Mouse (Mus musculus): ENCODE results near the gene Nck2. TPM values are rescaled to one million over a fixed set of nuclear protein-coding genes. Genes with fewer than 3 reads are reported as not detected.

Gene Nck2
- polyA plus RNA-seq, 1 experiment from 2014 or later, result 20.3 TPM

DNA sequence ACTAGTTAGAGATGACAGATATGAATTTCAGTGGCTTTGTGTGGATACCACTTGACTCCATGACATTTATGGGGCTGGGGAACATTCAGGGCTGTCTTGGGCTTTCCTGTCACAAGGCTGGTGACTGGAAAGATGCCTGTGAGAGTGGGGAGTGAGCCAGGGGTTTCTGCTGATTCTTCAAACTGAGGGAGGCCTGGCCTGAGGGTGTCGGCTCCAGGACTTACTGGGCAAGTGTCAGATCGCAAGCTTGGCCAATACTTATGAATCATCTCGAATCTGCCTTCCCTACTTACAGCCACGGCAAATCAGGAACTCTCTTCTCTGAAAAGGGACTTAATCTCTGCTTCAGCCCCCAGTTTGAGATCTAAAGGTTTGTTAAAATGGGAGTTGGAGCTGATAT is 18.3 kb downstream of the Nck2 start:
- H3K4me1 ChIP-seq, result peaks cover 75% of the 10 kb centered on the region
- no peak for ATAC-seq

DNA sequence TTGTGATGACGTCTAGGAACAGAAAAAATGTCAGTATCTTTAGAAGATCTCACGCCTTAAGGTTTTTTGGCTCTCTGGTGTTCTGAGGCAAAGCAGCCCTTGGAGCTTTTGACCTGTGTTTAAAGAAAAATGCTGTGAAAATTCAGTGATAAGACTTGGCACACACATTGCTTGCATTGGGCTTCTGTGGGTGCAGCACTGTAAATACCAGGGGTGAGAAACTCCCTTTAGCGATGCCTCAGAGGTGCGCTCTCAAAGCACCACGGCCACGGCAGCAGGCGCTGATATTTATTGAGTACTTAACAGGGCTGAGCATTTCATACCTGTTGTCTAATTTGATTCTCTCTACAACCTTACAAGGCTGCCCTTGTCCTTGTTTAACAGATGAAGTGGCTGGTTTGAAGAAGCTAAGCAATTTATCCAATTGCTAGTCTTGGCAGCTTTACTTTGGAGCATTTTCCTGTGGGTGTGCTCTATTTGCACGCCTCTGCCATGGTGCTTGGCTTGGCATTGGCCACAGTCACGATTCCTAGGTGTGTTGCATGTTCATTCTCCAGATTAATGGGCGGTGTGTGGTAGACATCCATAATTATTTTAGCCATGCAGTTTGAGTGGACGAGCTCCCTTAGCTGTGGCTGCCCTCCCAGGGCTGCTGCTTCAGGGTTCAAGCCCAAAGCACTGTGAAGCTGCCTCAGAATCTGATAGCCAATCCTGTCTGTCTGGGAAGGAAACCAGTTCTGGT is 19.7 kb downstream of the Nck2 start:
- H3K9ac ChIP-seq, result no peak overlapping the region
- H3K4me3 ChIP-seq, result no peak overlapping the region
- no peaks in the 10 kb centered on the region for H3K27me3 ChIP-seq (replicated peaks)
- H3K9me3 ChIP-seq (replicated peaks), result no peaks in the 10 kb centered on the region
- H3K4me2 ChIP-seq, result no peak overlapping the region
- 76% methylated on average over 11 of the region's 11 CpGs for WGBS (ENCODE audit: insufficient replicate concordance)
- peaks cover 15% of the 10 kb centered on the region for H3K36me3 ChIP-seq
- ATAC-seq, result no peak
- peak overlapping the region; percentile 28; the same call in 1 of the 2 replicates for H3K27ac ChIP-seq
- H3K4me1 ChIP-seq, result peaks cover 77% of the 10 kb centered on the region

More for the DNA sequence above, 18.3 kb downstream of the Nck2 start:
- WGBS (ENCODE audit: insufficient replicate concordance), result 48% methylated on average over 4 of the region's 4 CpGs
- no peak overlapping the region for H3K4me3 ChIP-seq
- no peaks in the 10 kb centered on the region for H3K27me3 ChIP-seq (replicated peaks)
- peaks cover 15% of the 10 kb centered on the region for H3K36me3 ChIP-seq
- H3K27ac ChIP-seq, result no peak overlapping the region; the same call in 1 of the 2 replicates
- no peak overlapping the region for H3K4me2 ChIP-seq
- H3K9ac ChIP-seq, result no peak overlapping the region
- no peaks in the 10 kb centered on the region for H3K9me3 ChIP-seq (replicated peaks)

DNA sequence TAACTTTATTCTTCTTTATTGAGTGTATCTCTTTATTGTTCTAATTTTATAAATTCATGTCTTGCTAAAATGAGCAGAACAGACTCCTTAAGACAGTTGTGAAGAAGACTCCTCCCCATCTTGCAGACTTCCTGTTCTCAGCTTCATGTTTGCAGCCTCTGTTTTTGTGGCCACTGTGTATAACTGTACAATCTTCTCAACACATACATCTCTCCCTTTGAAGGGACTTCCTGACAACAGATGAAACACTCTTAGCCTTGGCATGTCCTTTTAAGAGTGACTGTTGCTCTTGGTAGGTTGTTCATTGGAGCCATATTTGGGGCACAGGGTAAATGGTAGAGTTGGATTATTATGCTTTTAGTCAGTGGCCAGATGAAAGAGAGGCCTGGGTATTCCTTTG is 20.6 kb downstream of the Nck2 start:
- no peak overlapping the region for H3K9ac ChIP-seq
- H3K4me3 ChIP-seq, result no peak overlapping the region
- peaks cover 15% of the 10 kb centered on the region for H3K36me3 ChIP-seq
- H3K9me3 ChIP-seq (replicated peaks), result no peaks in the 10 kb centered on the region
- no peak for ATAC-seq
- no peak overlapping the region for H3K4me2 ChIP-seq
- 0 out of 2 replicates have a peak overlapping the region, but pooled peaks have one; percentile 5 for H3K27ac ChIP-seq
- H3K4me1 ChIP-seq, result peaks cover 81% of the 10 kb centered on the region
- H3K27me3 ChIP-seq (replicated peaks), result no peaks in the 10 kb centered on the region

DNA sequence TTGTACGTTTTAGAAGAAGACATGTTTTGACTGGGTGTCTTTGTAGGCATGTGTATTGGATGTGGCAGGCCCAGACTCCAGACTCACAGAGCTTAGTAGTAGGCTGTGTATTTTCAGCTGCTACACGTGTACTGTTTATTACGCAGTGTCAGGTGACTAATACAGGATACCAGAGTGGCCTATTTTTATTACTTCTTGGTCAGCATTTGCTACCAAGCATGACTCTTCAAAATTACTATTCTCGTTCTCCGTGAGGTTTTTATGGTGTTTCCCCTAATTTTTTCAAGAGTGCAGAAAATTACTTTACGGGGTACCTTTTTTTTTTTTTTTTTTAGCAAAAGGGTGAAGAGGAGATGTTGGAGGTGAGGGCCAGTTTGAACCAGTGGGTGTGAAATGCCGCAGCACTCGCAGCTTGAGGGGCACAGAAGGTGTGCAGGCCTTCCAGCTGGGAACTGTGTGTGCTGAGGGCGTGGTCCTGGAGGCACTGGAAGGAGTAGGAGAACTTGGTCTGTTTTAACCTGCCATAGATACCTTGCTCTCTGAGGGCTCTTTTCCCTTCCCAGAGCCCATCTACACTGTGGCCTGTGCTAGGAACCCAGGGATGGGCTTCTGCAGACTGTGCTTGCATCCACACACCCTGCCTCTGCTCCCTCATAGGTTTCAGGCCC is 21.7 kb downstream of the Nck2 start:
- peaks cover 8% of the 10 kb centered on the region for H3K36me3 ChIP-seq
- H3K4me2 ChIP-seq, result no peak overlapping the region
- H3K27me3 ChIP-seq (replicated peaks), result no peaks in the 10 kb centered on the region
- ATAC-seq, result no peak
- 76% methylated on average over 9 of the region's 9 CpGs for WGBS (ENCODE audit: insufficient replicate concordance)
- no peaks in the 10 kb centered on the region for H3K9me3 ChIP-seq (replicated peaks)
- H3K27ac ChIP-seq, result no peak overlapping the region
- no peak overlapping the region for H3K4me3 ChIP-seq
- H3K9ac ChIP-seq, result no peak overlapping the region
- H3K4me1 ChIP-seq, result peaks cover 86% of the 10 kb centered on the region

DNA sequence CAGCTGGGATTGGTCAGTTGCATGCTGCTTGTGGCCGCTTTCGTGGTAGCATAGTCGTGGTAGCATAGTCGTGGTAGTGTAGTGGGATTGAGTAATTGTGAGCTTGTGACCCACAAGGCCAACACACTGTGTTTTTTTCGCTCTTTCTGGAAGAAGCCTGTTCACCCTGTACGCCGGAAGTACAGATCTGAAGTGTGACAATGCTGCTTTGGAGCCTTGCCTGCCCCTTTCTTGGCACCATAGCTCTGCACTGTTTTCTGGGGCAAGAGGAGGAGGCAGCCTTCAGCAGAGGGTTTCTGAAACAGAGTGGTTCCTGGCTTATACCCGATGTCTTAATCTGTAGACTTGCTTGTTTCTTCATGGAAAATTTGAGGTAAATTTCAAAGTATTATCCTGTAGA is 23.3 kb downstream of the Nck2 start:
- Histone ChIP-seq H3K27me3 (replicated peaks) (no peaks in the 10 kb centered on the region), H3K27ac (peak overlapping the region; percentile 21; the same call in 1 of the 2 replicates), H3K4me2 (no peak overlapping the region), H3K9ac (no peak overlapping the region), H3K4me3 (no peak overlapping the region), H3K4me1 (peaks cover 93% of the 10 kb centered on the region), H3K9me3 (replicated peaks) (no peaks in the 10 kb centered on the region), H3K36me3 (no peaks in the 10 kb centered on the region; the same call in 1 of the 2 replicates)
- 58% methylated on average over 8 of the region's 8 CpGs for WGBS (ENCODE audit: insufficient replicate concordance)
- no peak for ATAC-seq

DNA sequence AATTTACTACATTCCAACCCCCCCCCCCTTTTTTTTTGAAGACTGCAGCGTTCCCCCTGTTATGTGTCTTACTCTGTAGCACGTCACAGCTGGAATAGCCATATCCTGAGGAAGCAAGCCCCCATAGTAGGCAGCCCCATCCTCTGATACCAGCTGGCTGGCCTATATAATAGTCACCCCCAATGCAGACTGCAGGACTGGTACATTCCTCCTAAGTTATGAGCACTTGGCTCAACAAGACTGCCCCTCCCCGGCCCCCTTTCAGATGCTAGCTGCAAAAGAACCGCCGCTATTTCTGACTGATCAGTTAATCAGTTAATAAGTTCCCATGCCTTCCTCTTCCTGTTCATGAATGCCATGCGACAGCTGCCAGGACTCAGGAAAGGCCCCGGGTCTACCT is 23.8 kb downstream of the Nck2 start:
- peaks cover 93% of the 10 kb centered on the region for H3K4me1 ChIP-seq
- H3K27me3 ChIP-seq (replicated peaks), result no peaks in the 10 kb centered on the region
- no peak overlapping the region for H3K4me2 ChIP-seq
- no peak overlapping the region for H3K4me3 ChIP-seq
- no peaks in the 10 kb centered on the region for H3K9me3 ChIP-seq (replicated peaks)
- H3K27ac ChIP-seq, result no peak overlapping the region
- H3K36me3 ChIP-seq, result no peaks in the 10 kb centered on the region; the same call in 1 of the 2 replicates
- WGBS (ENCODE audit: insufficient replicate concordance), result 35% methylated on average over 7 of the region's 7 CpGs
- no peak for ATAC-seq
- no peak overlapping the region for H3K9ac ChIP-seq

DNA sequence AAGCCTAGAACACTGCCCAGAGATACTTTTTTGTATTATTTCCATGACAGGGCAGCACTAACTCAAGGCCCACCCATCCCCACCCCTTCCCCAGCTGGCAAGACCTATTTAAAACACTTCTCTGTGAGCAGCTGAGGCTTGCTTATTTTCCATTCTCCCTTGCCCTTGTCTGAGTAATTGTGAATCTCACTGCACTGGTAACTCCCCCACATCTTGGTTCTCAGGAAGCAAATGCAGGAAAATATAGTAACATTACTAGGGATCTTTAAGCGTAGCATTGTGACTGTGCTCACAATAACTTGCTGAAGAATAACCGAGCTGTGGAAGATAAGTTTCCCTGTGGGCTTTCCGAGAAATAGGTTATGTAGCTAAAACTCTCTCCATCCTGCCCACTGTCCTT is 24.6 kb downstream of the Nck2 start:
- 59% methylated on average over 3 of the region's 3 CpGs for WGBS (ENCODE audit: insufficient replicate concordance)
- H3K27ac ChIP-seq, result no peak overlapping the region
- no peak for ATAC-seq
- no peaks in the 10 kb centered on the region for H3K27me3 ChIP-seq (replicated peaks)
- no peak overlapping the region for H3K4me2 ChIP-seq
- H3K4me3 ChIP-seq, result no peak overlapping the region
- H3K36me3 ChIP-seq, result no peaks in the 10 kb centered on the region; the same call in 1 of the 2 replicates
- no peak overlapping the region for H3K9ac ChIP-seq
- H3K4me1 ChIP-seq, result peaks cover 93% of the 10 kb centered on the region
- H3K9me3 ChIP-seq (replicated peaks), result no peaks in the 10 kb centered on the region

DNA sequence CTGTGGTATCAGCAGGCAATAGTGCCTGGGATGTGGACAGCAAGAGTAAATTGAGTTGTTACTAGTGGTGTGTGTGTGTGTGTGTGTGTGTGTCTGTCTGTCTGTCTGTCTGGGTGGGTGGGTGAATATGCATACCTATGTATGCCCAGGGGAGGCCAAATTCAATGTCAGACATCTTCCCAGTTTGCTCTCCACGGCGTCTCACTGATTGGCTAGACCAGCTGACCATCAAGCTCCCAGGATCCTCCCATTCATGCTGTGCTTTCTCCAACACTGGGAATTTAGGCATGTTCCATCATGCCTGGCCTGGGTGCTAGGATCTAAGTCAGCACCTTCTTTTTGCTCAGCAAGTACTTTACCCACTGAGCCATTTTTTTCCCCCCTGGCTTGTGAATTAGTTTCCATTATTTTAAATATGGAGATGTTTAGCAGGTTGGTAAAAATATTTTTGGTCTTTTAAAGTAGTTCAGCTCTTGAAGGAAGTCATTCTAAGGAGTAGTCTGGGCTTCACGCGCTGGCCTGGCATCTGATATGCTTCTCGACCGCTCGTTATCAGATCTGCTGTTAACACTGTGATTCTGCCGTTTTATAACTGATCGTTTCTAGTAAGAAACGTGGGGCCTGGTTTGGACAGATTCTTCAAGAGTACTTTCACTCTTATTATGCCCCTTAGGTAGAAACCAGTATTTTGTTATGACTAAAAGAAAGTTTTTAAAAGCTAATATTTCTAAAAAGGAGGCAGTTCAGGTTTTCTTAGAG is 26.2 kb downstream of the Nck2 start:
- Histone ChIP-seq H3K27me3 (replicated peaks) (no peaks in the 10 kb centered on the region), H3K9me3 (replicated peaks) (no peaks in the 10 kb centered on the region), H3K4me1 (peaks cover 98% of the 10 kb centered on the region), H3K36me3 (no peaks in the 10 kb centered on the region; the same call in 1 of the 2 replicates), H3K9ac (no peak overlapping the region), H3K27ac (no peak overlapping the region), H3K4me3 (no peak overlapping the region), H3K4me2 (no peak overlapping the region)
- no peak for ATAC-seq
- 51% methylated on average over 10 of the region's 10 CpGs for WGBS (ENCODE audit: insufficient replicate concordance)

DNA sequence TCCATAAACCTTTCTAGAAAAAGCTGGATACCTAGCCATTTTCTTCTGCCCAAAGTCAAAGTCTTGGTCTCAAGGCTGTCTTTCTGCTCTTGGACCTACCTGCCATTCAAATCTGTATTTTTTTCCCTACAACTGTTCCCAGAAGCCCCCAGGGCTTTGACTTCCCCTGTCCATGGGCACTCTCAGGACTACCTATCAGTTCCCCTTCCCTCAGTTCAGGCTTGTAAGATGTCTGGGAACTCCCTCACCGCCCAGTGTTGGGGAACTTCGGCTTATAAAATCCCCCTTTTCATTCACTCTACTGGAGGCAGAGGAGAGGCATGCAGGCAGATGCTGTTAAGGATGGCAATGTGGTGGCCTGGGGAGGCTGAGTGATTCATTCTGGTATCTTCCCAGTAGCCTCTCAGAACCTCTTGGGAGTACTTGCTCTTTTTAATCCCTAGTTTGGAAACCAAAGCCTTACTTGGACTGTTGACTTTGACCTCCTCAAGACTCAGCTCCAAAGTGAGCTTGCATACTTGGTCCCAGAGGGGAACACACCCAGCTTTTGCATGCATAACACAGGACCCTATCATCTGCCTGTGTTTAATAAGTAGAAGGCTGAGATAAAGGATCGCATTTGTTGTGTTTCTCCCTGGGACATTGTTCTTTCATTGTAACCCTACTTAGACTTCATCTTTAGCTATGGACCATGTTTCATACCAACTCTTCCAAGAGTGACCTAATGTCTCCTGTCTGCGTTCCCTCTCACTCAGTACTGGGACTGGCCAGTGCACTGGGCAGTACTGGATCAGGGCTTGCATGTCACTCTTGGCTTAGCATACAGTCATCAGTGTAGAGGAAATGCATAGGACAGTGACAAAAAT is 27.0 kb downstream of the Nck2 start:
- Histone ChIP-seq H3K27ac (no peak overlapping the region), H3K4me2 (no peak overlapping the region), H3K9ac (no peak overlapping the region), H3K9me3 (replicated peaks) (no peaks in the 10 kb centered on the region), H3K4me1 (peaks cover 91% of the 10 kb centered on the region), H3K27me3 (replicated peaks) (no peaks in the 10 kb centered on the region), H3K36me3 (no peaks in the 10 kb centered on the region; the same call in 1 of the 2 replicates), H3K4me3 (no peak overlapping the region)
- ATAC-seq, result no peak
- 72% methylated on average over 4 of the region's 4 CpGs for WGBS (ENCODE audit: insufficient replicate concordance)

DNA sequence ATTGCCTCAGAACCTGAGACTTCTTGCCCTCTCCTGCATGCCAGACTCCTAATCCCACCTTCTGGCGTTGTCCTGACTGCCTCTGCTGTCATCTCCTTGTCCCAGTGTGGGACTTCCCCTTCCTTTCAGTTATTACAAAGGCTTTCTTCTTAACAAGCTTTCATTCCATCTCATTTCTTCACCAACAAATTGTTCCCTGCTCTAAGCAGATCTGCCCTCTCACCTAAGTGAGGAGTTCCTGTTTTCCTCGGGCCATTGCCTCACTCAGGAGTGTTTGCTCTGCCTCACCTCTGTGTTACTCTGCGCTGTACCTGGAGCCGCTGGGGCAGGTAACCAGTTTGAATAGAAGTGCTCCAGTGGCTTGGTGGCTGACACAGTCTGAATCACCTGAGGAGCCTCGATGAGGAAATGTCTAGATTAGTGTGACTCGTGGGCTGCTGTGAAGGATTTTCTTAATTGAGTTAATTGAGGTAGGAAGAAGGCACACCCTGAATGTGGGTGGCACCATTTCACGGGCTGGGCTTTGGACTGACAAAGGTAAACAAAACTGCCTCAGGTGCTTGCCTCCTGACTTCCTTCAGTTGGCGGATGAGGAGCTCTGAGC is 27.8 kb downstream of the Nck2 start:
- no peak overlapping the region for H3K9ac ChIP-seq
- H3K4me2 ChIP-seq, result no peak overlapping the region
- no peak overlapping the region for H3K4me3 ChIP-seq
- no peaks in the 10 kb centered on the region for H3K27me3 ChIP-seq (replicated peaks)
- no peaks in the 10 kb centered on the region; the same call in 1 of the 2 replicates for H3K36me3 ChIP-seq
- 62% methylated on average over 8 of the region's 8 CpGs for WGBS (ENCODE audit: insufficient replicate concordance)
- H3K4me1 ChIP-seq, result peaks cover 84% of the 10 kb centered on the region
- H3K27ac ChIP-seq, result no peak overlapping the region
- H3K9me3 ChIP-seq (replicated peaks), result no peaks in the 10 kb centered on the region
- ATAC-seq, result no peak
